Mouse (Mus musculus) heart, adult 2 months (tissue): ENCODE data around the gene E2f1.

ENCODE experiments used
- CTCF ChIP-seq: fragments of 200-600 bp; IDR thresholded peaks from 2 replicates; pipeline ENCODE4 v1.8.1; 2022; ENCODE audit warnings: antibody characterized with exemption, mild to moderate bottlenecking, moderate library complexity
- POLR2A ChIP-seq: fragments of 200-500 bp; IDR thresholded peaks from 2 replicates; pipeline ENCODE4 v1.6.1; 2011; ENCODE audit warnings: mild to moderate bottlenecking, low read depth, low read length, control low read depth; ENCODE audit not compliant: insufficient read depth

DNA sequence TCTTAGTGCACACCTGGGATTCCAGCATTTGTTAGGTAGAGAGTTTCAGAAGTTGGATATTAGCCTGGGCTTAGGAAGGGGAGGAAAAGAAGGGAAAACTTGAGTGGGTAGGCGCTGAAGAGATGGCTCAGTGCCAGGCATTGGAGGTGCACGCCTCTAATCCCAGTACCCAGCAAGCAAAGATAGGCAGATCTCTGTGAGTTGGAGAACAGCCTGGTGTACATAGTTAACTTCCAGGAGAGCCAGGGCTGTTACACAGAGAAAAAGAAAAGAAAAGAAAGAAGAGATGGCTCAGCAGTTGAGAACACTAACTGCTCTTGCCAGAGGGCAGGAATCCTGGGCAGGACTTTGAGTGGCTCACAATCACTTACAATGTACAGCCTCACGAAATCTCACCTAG is 43.2 kb downstream of the E2f1 start:
- TF ChIP-seq CTCF (no peak), POLR2A (no peak)
